Mouse (Mus musculus): ENCODE results near the gene Hnrnpul2.

GRCm38 (mm10) chr19:8803204-8803780 lies 16.5 kb upstream of the Hnrnpul2 start:
- TF ChIP-seq POLR2A (IDR thresholded peaks at IDR 0.05; ENCODE audit: low read depth, low read length) (no peak), CTCF (IDR thresholded peaks at IDR 0.05; ENCODE audit: extremely low read depth, insufficient read length, insufficient replicate concordance, low read depth, low read length) (no peak)

Measured in small intestine, adult 2 months (tissue).